Mouse (Mus musculus) ES-Bruce4 (cell line): ENCODE measurements around the gene Gm49395.

Experiments used
- CTCF ChIP-seq: IDR thresholded peaks from one replicate; pipeline ENCODE4 v1.8.1; 2011; ENCODE audit warnings: low read depth, low read length
- EP300 ChIP-seq: IDR thresholded peaks from 2 replicates; pipeline ENCODE4 v1.6.1; 2011; ENCODE audit warnings: low read depth, low read length; ENCODE audit not compliant: insufficient read depth

DNA sequence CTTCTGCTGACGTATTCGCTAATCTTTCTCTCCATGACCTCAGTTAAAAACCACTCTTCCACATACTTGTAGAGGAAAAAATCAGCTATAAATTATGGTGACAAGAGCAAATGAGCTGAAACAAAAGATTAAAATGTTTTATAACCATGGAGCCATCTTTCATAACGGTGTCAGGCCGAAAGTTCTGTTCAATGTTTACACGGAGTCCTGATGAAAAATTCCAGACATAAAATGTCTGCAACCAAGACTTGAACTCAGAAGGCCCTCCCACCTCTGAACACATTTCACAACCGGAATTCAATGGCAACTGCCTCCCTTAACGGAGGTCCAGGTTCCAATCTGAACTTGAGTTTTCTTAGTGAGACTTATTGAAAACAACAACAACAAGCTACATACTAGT is 19.4 kb downstream of the Gm49395 start:
- TF ChIP-seq EP300 (no peak), CTCF (no peak)
